Mouse (Mus musculus): Measurements from ENCODE around the gene Eif4g3. TPM values are rescaled to one million over a fixed set of nuclear protein-coding genes. Genes with fewer than 3 reads are reported as not detected.
"Not testable (repeated sequence)": the region's sequence is repeated elsewhere in the genome, so short reads cannot be mapped to it uniquely, and the experiment has no call there.

Gene Eif4g3
- polyA plus RNA-seq, 1 experiment from 2014 or later: 60.5 TPM

DNA sequence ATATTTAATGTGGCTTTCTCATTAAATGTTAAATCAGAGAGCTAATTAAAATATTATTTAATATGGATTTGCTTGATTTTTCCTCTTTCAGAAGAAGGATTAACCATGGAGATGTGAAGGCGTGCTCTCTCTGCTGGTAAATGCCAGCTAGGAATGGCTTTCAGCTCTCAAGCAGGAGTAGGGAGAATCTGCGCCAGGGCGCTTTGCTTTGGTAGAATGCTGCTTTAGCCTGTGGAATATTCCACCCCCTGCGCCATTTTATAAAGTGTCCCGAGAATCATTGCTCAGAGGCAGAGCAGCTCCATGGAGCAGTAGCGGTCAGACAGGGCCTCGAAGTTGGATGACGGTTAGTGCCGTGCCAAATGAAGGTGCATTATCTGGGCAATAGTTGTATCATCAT lies 58.7 kb downstream of the Eif4g3 start:
- Histone ChIP-seq H3K4me1 (no peaks in the 10 kb centered on the region), H3K27ac (no peak overlapping the region), H3K27me3 (no peaks in the 10 kb centered on the region), H3K4me3 (replicated peaks) (no peak overlapping the region), H3K36me3 (replicated peaks) (peaks cover 47% of the 10 kb centered on the region), H3K4me2 (no peak overlapping the region), H3K9me3 (no peaks in the 10 kb centered on the region), H3K9ac (no peak overlapping the region)
- no peak for ATAC-seq (ENCODE audit: low FRiP score)
- 95% methylated on average over 9 of the region's 9 CpGs for WGBS

DNA sequence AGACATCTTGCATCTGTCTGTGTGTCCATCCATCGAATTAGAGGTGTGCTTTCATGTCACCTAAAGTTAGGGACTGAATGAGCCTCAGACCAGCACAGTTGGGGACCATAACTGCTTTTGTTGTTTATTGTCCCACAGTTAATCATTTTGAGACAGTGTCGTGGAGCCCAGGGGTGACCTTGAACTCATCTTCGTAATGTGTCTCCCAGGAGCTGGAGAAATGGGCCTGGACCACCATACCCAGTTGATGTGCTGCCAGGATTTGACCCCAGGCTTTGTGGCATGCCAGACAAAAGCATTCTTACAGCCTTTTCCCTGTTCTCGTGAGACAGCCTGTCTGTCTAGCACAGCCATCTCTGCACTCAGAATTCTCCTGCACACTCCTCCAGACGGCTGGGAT lies 63.8 kb downstream of the Eif4g3 start:
- H3K4me1 ChIP-seq: no peaks in the 10 kb centered on the region
- ATAC-seq (ENCODE audit: low FRiP score): no peak
- no peak overlapping the region for H3K9ac ChIP-seq
- H3K4me3 ChIP-seq (replicated peaks): no peak overlapping the region
- no peaks in the 10 kb centered on the region for H3K27me3 ChIP-seq
- no peaks in the 10 kb centered on the region for H3K9me3 ChIP-seq
- 78% methylated on average over 5 of the region's 5 CpGs for WGBS
- H3K4me2 ChIP-seq: no peak overlapping the region
- no peak overlapping the region for H3K27ac ChIP-seq
- peaks cover 46% of the 10 kb centered on the region for H3K36me3 ChIP-seq (replicated peaks)

DNA sequence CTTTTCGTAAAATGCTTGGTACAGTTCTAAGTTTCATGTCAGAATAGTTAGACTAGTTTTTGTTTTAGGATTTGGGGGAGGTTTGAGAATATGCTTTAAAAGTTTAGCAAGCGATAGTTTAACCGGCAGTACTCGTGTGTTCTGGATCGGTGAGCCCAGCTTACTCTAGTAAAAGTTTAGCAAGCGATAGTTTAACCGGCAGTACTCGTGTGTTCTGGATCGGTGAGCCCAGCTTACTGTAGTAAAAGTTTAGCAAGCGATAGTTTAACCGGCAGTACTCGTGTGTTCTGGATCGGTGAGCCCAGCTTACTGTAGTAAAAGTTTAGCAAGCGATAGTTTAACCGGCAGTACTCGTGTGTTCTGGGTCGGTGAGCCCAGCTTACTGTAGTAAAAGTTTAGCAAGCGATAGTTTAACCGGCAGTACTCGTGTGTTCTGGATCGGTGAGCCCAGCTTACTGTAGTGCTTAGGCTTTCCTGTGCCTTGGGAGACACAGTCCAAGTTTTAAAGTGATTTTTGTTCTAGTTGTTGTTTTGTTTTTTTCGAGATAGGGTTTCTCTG lies 64.5 kb downstream of the Eif4g3 start:
- peaks cover 50% of the 10 kb centered on the region for H3K36me3 ChIP-seq (replicated peaks)
- H3K27ac ChIP-seq; H3K4me3 ChIP-seq (replicated peaks); H3K4me2 ChIP-seq; ATAC-seq (ENCODE audit: low FRiP score); H3K4me1 ChIP-seq; H3K9me3 ChIP-seq; H3K27me3 ChIP-seq; H3K9ac ChIP-seq: not testable (repeated sequence)
- 95% methylated on average over 22 of the region's 22 CpGs for WGBS

DNA sequence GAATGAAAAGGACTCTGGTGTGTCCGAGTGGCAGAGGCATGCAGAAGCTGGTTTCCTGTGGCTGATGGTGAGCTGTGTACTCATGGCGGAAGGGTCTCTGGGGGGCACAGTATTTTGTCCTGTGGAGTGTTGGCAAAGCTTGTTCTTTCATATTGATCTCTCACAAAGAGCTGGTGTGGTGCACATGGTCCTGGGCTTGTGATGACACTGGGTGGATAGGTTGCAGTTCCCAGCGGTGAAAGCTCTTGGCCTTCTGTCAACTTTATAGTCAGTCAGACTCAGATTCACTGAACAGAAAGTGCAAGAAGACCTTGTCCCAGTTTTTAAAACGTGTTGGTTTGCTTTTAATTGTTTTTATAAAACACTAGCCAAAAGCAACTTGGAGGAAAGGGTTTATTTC lies 68.3 kb downstream of the Eif4g3 start:
- no peak for ATAC-seq (ENCODE audit: low FRiP score)
- Histone ChIP-seq H3K27ac (no peak overlapping the region), H3K27me3 (no peaks in the 10 kb centered on the region), H3K4me3 (replicated peaks) (no peak overlapping the region), H3K9me3 (no peaks in the 10 kb centered on the region), H3K4me2 (no peak overlapping the region), H3K36me3 (replicated peaks) (peaks cover 54% of the 10 kb centered on the region), H3K4me1 (no peaks in the 10 kb centered on the region), H3K9ac (no peak overlapping the region)
- 94% methylated on average over 4 of the region's 4 CpGs for WGBS

DNA sequence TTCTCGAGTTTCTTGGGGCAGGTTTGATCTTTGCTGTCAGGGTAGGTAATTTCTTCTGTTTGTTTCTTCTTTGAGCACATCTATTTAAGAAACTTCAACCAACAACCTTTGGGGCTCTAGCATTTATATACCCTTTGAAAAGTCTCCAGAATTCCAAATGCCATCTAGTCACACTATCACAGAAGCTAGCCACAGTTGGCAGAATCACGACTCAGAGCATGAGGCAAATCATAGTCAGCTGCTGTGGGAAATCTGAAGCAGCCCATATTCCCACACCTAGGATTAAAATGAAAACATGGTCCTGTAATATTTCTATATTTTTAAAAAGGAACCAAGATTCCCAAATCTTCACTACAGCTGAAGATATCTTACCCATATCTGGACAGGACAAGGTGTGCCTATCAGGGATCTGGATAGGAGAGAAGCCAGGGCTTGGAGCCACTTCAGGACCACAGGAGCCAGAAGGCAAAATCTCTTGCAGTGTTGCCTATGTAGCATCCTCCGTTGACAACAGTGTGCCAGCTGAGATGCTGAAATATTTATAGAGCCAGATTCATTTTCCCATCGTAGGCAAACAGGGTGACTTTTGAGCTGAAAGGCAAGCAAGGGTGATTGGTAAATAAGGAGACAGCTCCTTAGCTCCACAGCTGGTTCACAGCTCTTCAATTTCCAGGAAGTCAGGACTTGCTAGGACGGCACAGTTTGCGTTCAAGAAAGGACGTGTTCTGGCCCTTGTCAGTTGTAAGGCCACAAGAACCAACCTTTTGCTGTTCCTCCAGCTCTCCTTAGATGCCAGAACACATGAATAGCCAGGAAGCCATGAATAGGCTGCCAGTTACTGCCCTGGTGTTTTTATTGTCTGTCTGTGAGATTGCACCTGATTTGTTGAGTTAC lies 70.8 kb downstream of the Eif4g3 start:
- Histone ChIP-seq H3K4me3 (replicated peaks) (no peak overlapping the region), H3K27me3 (no peaks in the 10 kb centered on the region), H3K9me3 (no peaks in the 10 kb centered on the region), H3K27ac (no peak overlapping the region), H3K4me2 (no peak overlapping the region), H3K9ac (no peak overlapping the region), H3K4me1 (no peaks in the 10 kb centered on the region; the same call in 1 of the 2 replicates), H3K36me3 (replicated peaks) (peaks cover 58% of the 10 kb centered on the region)
- WGBS: 85% methylated on average over 7 of the region's 7 CpGs
- no peak for ATAC-seq (ENCODE audit: low FRiP score)

DNA sequence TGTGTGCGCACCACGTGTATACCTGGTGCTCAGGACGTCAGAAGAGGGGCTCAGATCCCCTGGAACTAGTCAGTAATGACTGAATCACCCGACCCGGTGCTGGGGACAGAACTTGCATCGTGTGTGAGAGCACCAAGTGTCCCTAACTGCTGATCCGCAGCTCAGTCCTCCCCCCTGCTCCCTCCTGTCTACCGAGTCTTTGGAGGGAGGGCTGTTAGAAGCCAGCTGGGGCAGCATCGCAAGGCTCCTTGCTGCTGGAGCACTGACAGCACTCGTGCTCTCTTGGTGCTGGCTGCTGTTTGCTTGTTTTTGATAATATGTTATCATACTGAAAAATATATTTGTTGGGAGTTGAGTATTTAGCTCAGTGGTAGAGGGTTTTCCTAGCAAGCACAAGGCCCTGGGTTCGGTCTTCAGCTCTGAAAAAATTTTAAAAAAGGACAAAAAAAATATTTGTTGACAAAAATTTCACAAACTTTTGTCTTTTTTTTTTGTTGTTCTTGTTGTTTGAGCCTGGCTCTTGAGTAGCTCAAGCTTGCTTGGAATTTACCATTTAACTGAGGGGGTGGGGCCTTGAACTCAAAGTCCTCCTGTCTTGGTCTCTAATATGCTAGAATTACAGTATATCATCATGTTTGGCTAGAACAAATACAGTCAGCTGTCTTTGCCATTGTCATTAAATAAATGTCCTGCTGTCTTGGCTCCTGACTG lies 72.2 kb downstream of the Eif4g3 start:
- H3K27me3 ChIP-seq: no peaks in the 10 kb centered on the region
- H3K4me3 ChIP-seq (replicated peaks): no peak overlapping the region
- no peaks in the 10 kb centered on the region; the same call in 1 of the 2 replicates for H3K4me1 ChIP-seq
- H3K4me2 ChIP-seq: no peak overlapping the region
- no peak for ATAC-seq (ENCODE audit: low FRiP score)
- H3K36me3 ChIP-seq (replicated peaks): peaks cover 59% of the 10 kb centered on the region
- no peaks in the 10 kb centered on the region for H3K9me3 ChIP-seq
- no peak overlapping the region for H3K9ac ChIP-seq
- 89% methylated on average over 11 of the region's 11 CpGs for WGBS
- no peak overlapping the region for H3K27ac ChIP-seq

DNA sequence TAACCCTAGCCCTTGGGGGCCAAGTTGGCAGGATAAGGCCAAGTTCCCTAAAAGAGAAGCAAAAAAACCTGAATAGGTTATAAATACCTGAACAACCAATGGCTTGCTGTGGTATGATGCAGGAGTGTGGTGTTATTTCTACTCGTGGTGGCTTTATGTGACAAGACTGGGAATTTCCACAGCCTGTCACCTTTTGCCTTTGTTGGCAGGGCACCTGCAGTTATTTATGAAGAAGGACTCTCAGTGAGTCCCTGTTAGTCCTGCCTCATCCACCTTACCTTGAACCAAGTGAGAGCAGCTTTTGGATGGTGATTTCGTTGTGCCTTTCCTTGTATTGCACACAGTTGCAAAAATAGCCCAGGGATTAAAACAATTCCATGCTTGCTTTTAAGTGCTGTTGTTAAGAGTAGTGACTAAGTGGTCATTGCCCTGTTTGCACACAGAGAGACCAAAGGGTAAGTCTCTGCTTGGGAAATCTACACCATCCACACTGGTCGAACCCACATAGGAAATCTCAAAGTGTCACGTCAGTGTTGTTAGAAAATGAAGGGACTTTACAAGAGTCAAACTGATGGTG lies 72.9 kb downstream of the Eif4g3 start:
- no peaks in the 10 kb centered on the region for H3K27me3 ChIP-seq
- no peak for ATAC-seq (ENCODE audit: low FRiP score)
- no peaks in the 10 kb centered on the region; the same call in 1 of the 2 replicates for H3K4me1 ChIP-seq
- H3K9ac ChIP-seq: no peak overlapping the region
- no peak overlapping the region for H3K4me3 ChIP-seq (replicated peaks)
- H3K36me3 ChIP-seq (replicated peaks): peaks cover 63% of the 10 kb centered on the region
- no peaks in the 10 kb centered on the region for H3K9me3 ChIP-seq
- WGBS: 96% methylated on average over 4 of the region's 4 CpGs
- H3K4me2 ChIP-seq: no peak overlapping the region
- no peak overlapping the region for H3K27ac ChIP-seq

DNA sequence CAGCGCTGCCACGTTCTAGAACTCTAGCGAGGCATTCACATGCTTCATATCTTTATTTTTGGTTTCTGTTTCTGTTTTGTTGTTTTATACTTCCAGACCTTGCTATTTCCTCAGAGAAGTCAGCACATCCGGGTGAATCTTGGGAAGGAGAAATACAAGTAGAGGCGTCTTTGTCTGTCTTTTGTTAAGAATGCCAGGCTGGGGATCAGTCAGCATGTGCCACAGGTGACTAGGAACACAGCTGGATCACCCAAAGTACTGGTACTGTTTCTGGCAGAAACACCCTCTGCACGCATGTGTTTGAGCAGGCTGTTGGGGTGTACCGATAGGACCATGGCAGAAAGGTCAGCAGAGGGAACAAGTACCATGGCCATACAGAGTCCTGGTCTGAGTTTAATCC lies 73.6 kb downstream of the Eif4g3 start:
- Histone ChIP-seq H3K9ac (no peak overlapping the region), H3K27ac (no peak overlapping the region), H3K4me3 (replicated peaks) (no peak overlapping the region), H3K9me3 (no peaks in the 10 kb centered on the region), H3K4me1 (peaks cover 6% of the 10 kb centered on the region; the same call in 1 of the 2 replicates), H3K27me3 (no peaks in the 10 kb centered on the region), H3K4me2 (no peak overlapping the region), H3K36me3 (replicated peaks) (peaks cover 57% of the 10 kb centered on the region)
- WGBS: 89% methylated on average over 7 of the region's 7 CpGs
- ATAC-seq (ENCODE audit: low FRiP score): no peak

DNA sequence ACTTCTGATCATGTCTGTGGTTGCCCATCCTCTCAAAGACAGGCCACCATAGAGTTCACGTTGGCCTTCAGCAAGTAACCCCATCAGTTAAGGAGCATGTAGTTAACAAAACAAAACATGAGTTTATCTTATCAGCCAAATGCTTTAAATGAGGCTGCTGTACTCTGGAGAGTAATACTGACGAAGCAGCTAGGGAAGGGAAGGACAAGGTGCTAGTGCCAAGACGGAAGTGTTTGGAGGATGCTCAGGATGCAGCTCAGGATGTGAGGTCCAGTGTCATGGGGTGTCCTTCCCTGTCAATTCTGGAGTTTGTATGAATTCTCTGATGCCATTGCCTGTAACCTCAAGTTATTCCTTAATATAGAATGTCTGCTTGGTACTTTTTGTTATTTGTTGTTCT lies 75.0 kb downstream of the Eif4g3 start:
- Histone ChIP-seq H3K27ac (no peak overlapping the region), H3K4me3 (replicated peaks) (no peak overlapping the region), H3K4me2 (no peak overlapping the region), H3K4me1 (peaks cover 12% of the 10 kb centered on the region; the same call in 1 of the 2 replicates), H3K27me3 (no peaks in the 10 kb centered on the region), H3K9ac (no peak overlapping the region), H3K36me3 (replicated peaks) (peaks cover 44% of the 10 kb centered on the region), H3K9me3 (no peaks in the 10 kb centered on the region)
- no peak for ATAC-seq (ENCODE audit: low FRiP score)
- 94% methylated on average over 3 of the region's 3 CpGs for WGBS

DNA sequence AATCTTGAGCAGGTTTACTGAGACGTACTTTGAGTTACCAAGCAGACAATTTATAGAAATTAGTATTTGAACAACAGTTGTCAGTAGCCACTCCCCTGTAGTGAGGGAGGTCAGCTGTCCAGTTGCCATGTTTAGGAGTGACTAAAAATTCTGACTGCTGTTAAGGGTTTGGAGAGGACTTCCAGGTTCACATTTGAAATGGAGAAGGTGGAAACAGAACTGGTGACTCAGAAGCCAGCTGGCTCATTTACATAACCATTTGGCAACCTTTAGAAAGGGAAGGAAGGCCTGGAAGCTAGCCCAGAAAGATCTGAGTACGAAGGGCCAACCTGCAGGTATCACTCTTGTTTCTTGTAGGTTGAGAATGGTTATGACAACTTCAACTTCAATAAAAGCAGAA lies 75.8 kb downstream of the Eif4g3 start:
- no peaks in the 10 kb centered on the region for H3K9me3 ChIP-seq
- no peak overlapping the region for H3K4me2 ChIP-seq
- WGBS: 85% methylated on average over 2 of the region's 2 CpGs
- H3K4me1 ChIP-seq: peaks cover 12% of the 10 kb centered on the region; the same call in 1 of the 2 replicates
- H3K9ac ChIP-seq: no peak overlapping the region; the same call in 1 of the 2 replicates
- no peaks in the 10 kb centered on the region for H3K27me3 ChIP-seq
- H3K36me3 ChIP-seq (replicated peaks): peaks cover 41% of the 10 kb centered on the region
- H3K4me3 ChIP-seq (replicated peaks): no peak overlapping the region
- peak overlapping the region; percentile 54; the same call in 1 of the 2 replicates for H3K27ac ChIP-seq
- no peak for ATAC-seq (ENCODE audit: low FRiP score)

DNA sequence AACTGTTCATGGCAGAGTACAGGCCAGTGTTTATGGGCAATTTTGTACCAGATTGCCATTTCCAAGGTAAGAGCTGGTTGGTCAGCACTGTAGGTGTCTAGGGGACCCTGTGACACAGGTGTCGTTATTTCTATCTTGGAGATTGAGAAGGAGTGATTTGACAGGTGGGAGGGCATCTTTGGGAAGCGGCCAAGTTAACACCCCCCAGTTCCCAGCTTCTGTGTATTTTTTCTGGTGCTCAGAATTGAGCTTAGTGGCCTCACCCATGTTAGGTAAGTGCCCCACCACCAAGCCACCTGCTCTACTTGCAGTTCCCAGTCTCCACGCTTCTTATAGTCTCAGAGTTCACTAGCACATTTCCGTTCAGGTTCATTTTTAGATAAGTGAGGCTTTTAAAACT lies 76.5 kb downstream of the Eif4g3 start:
- H3K36me3 ChIP-seq (replicated peaks): peaks cover 36% of the 10 kb centered on the region
- 93% methylated on average over 4 of the region's 4 CpGs for WGBS
- no peak overlapping the region for H3K4me2 ChIP-seq
- no peak overlapping the region for H3K9ac ChIP-seq
- no peaks in the 10 kb centered on the region for H3K27me3 ChIP-seq
- no peak overlapping the region for H3K27ac ChIP-seq
- H3K4me1 ChIP-seq: peaks cover 12% of the 10 kb centered on the region; the same call in 1 of the 2 replicates
- ATAC-seq (ENCODE audit: low FRiP score): no peak
- H3K9me3 ChIP-seq: no peaks in the 10 kb centered on the region
- H3K4me3 ChIP-seq (replicated peaks): no peak overlapping the region

DNA sequence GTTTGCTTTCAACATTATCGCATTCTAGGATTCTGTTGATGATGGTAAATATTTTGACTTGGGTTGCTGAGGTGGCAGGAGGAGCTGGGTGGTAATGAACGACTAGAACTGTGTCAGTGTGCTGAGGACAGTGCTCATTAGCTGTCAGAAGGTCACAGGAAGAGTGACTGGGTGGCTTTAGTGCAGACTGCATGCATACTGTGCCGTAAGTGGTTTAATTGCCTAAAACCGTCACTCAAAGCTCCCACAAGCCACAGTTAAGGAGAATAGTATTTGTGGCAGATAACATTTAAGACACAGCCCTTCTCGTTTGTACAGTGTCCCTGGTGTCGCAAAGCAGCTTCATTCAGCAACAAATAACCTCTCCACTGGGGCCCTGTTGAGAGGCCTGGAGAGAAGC lies 78.7 kb downstream of the Eif4g3 start:
- H3K9ac ChIP-seq: no peak overlapping the region
- no peaks in the 10 kb centered on the region for H3K27me3 ChIP-seq
- peaks cover 25% of the 10 kb centered on the region for H3K36me3 ChIP-seq (replicated peaks)
- no peak overlapping the region for H3K4me2 ChIP-seq
- no peak overlapping the region for H3K4me3 ChIP-seq (replicated peaks)
- H3K4me1 ChIP-seq: peaks cover 12% of the 10 kb centered on the region; the same call in 1 of the 2 replicates
- 42% methylated on average over 6 of the region's 6 CpGs for WGBS
- no peak for ATAC-seq (ENCODE audit: low FRiP score)
- peak overlapping the region; percentile 27; the same call in 1 of the 2 replicates for H3K27ac ChIP-seq
- no peaks in the 10 kb centered on the region for H3K9me3 ChIP-seq
